Mouse (Mus musculus): ENCODE measurements around the gene Ermp1. TPM values are rescaled to one million over a fixed set of nuclear protein-coding genes. Genes with fewer than 3 reads are reported as not detected.

The Ermp1 gene
- polyA plus RNA-seq, 1 experiment from 2014 or later = 10.9 TPM

DNA sequence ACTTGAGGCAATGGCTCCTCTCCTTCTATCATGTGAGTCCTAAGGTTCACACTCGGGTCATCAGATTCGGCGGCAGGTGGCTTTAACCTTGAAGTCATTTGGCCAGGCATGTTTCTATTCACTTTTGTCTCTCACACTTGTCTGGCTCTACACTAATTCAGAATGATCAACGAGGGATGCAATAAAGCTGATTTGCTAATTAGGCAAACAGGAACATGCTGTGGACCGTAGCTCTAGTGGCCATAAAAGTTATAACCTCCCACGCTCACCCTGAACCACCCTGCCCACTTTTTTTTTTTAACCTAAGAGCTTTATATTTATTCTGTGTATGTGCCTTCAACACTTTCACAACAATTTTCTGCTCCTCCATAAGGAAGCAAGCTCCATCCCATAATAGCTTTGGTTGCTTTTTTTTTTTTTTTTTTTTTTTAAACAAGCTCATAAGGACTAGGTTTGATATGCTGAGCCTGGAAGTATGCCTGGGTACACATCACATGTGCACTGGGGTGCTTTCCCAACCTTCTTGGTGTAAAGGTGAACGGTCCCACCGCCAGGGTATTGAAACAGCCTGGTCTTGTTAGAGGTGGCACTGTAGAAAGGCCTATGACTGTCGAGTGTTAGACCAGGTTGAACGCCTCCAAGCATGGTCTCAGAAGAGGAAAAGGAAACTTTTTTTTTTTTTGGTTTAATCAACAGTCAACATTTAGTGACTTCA lies 28.4 kb upstream of the Ermp1 start:
- Histone ChIP-seq H3K9me3 (ENCODE audit: control insufficient read depth, low read length) (no peaks in the 10 kb centered on the region), H3K9ac (ENCODE audit: low read depth, low read length) (no peak overlapping the region), H3K4me3 (ENCODE audit: low read depth, low read length) (no peak overlapping the region), H3K27ac (ENCODE audit: low read depth, low read length) (no peak overlapping the region), H3K27me3 (ENCODE audit: control insufficient read depth, insufficient read depth, low read length) (no peaks in the 10 kb centered on the region), H3K36me3 (ENCODE audit: control insufficient read depth, insufficient read depth, low read length) (no peaks in the 10 kb centered on the region), H3K4me2 (replicated peaks; ENCODE audit: low read depth, low read length) (no peak overlapping the region), H3K4me1 (replicated peaks; ENCODE audit: control insufficient read depth, insufficient read depth, low read length) (no peaks in the 10 kb centered on the region)
- WGBS = 83% methylated on average over 10 of the region's 10 CpGs
- no peak for DNase-seq (ENCODE audit: low spot score)
- ATAC-seq (ENCODE audit: low FRiP score) = no peak

GRCm38 (mm10) chr19:29675562-29676078 lies 27.4 kb upstream of the Ermp1 start:
- no peak overlapping the region for H3K4me2 ChIP-seq (replicated peaks; ENCODE audit: low read depth, low read length)
- 65% methylated on average over 9 of the region's 9 CpGs for WGBS
- no peaks in the 10 kb centered on the region for H3K36me3 ChIP-seq (ENCODE audit: control insufficient read depth, insufficient read depth, low read length)
- H3K9me3 ChIP-seq (ENCODE audit: control insufficient read depth, low read length) = no peaks in the 10 kb centered on the region
- H3K27me3 ChIP-seq (ENCODE audit: control insufficient read depth, insufficient read depth, low read length) = no peaks in the 10 kb centered on the region
- H3K27ac ChIP-seq (ENCODE audit: low read depth, low read length) = no peak overlapping the region
- H3K4me3 ChIP-seq (ENCODE audit: low read depth, low read length) = no peak overlapping the region
- H3K4me1 ChIP-seq (replicated peaks; ENCODE audit: control insufficient read depth, insufficient read depth, low read length) = no peaks in the 10 kb centered on the region
- no peak for ATAC-seq (ENCODE audit: low FRiP score)
- no peak overlapping the region for H3K9ac ChIP-seq (ENCODE audit: low read depth, low read length)
- DNase-seq (ENCODE audit: low spot score) = no peak

DNA sequence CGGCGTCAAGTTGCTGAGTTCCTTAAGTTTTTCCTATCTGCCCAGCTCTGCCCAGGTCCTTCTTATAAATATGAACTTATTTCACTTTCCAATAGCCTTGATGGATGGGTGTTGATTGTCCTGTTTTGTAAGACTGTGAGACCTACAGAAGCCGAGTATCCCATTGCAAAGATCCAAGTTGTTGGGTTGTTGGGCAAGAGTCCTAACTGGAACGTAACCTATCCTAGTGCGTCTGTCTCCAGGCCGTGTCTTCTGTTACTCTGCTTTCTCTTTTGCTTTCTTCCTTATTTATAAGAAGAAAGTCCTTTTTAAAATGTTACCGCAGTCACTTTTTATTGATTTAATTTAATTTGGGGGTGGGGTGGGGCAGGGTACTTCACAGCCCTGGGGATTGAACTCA lies 26.7 kb upstream of the Ermp1 start:
- no peaks in the 10 kb centered on the region for H3K4me1 ChIP-seq (replicated peaks; ENCODE audit: control insufficient read depth, insufficient read depth, low read length)
- H3K9me3 ChIP-seq (ENCODE audit: control insufficient read depth, low read length) = no peaks in the 10 kb centered on the region
- DNase-seq (ENCODE audit: low spot score) (no peak), ATAC-seq (ENCODE audit: low FRiP score) (no peak)
- H3K27ac ChIP-seq (ENCODE audit: low read depth, low read length) = no peak overlapping the region
- WGBS = 94% methylated on average over 7 of the region's 7 CpGs
- no peak overlapping the region for H3K4me3 ChIP-seq (ENCODE audit: low read depth, low read length)
- H3K4me2 ChIP-seq (replicated peaks; ENCODE audit: low read depth, low read length) = no peak overlapping the region
- no peaks in the 10 kb centered on the region for H3K27me3 ChIP-seq (ENCODE audit: control insufficient read depth, insufficient read depth, low read length)
- no peaks in the 10 kb centered on the region for H3K36me3 ChIP-seq (ENCODE audit: control insufficient read depth, insufficient read depth, low read length)
- H3K9ac ChIP-seq (ENCODE audit: low read depth, low read length) = no peak overlapping the region

DNA sequence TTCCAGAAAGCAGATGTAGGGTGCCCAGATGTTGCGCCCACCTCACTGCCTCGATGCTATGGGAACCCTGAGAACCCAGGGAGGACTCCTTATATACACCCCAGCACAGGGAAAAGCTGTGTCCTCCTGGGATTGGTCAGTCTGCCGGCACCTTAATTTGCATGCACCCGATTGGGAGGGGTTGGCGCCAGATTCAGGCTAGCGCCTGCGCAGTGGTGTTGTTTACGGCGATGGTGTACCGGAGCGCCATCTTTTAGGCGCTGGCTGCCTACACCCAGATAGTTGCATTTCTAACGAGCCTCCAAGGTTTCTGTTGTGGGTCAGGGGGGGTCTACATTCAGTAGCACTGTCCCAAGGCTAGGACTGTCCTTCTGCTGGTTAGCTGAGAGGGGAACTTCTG lies 24.4 kb upstream of the Ermp1 start:
- WGBS = 96% methylated on average over 13 of the region's 13 CpGs
- no peaks in the 10 kb centered on the region for H3K36me3 ChIP-seq (ENCODE audit: control insufficient read depth, insufficient read depth, low read length)
- no peak overlapping the region for H3K9ac ChIP-seq (ENCODE audit: low read depth, low read length)
- ATAC-seq (ENCODE audit: low FRiP score) = no peak
- H3K4me1 ChIP-seq (replicated peaks; ENCODE audit: control insufficient read depth, insufficient read depth, low read length) = no peaks in the 10 kb centered on the region
- no peak overlapping the region for H3K27ac ChIP-seq (ENCODE audit: low read depth, low read length)
- DNase-seq (ENCODE audit: low spot score) = no peak
- no peak overlapping the region for H3K4me3 ChIP-seq (ENCODE audit: low read depth, low read length)
- H3K9me3 ChIP-seq (ENCODE audit: control insufficient read depth, low read length) = no peaks in the 10 kb centered on the region
- H3K27me3 ChIP-seq (ENCODE audit: control insufficient read depth, insufficient read depth, low read length) = no peaks in the 10 kb centered on the region
- no peak overlapping the region for H3K4me2 ChIP-seq (replicated peaks; ENCODE audit: low read depth, low read length)

DNA sequence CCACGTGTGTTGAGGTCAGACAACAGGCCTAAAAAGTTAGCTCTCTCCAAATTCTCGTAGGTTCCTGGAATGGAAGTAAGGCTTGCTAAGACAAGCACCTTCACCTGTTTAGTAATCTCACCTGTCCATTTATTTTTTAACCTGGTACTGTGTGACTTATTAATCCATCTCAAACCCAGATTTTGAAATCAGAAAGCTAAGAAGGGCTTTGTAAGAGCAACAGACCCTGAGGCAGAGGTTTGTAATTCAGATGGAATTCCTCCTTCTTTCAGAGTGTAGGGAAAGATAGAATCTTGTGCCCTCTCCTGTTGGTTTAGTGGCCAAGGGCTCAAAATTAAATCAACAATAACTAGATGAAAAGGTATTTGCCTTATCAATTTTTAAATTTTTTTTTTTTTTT lies 22.9 kb upstream of the Ermp1 start:
- no peaks in the 10 kb centered on the region for H3K27me3 ChIP-seq (ENCODE audit: control insufficient read depth, insufficient read depth, low read length)
- no peaks in the 10 kb centered on the region for H3K4me1 ChIP-seq (replicated peaks; ENCODE audit: control insufficient read depth, insufficient read depth, low read length)
- 76% methylated on average over 2 of the region's 2 CpGs for WGBS

GRCm38 (mm10) chr19:29670247-29670646 lies 22.0 kb upstream of the Ermp1 start:
- no peak overlapping the region for H3K4me2 ChIP-seq (replicated peaks; ENCODE audit: low read depth, low read length)
- no peaks in the 10 kb centered on the region for H3K9me3 ChIP-seq (ENCODE audit: control insufficient read depth, low read length)
- no peak for ATAC-seq (ENCODE audit: low FRiP score)
- no peak overlapping the region for H3K27ac ChIP-seq (ENCODE audit: low read depth, low read length)
- WGBS = 88% methylated on average over 6 of the region's 6 CpGs
- no peaks in the 10 kb centered on the region for H3K36me3 ChIP-seq (ENCODE audit: control insufficient read depth, insufficient read depth, low read length)
- DNase-seq (ENCODE audit: low spot score) = no peak
- no peaks in the 10 kb centered on the region for H3K4me1 ChIP-seq (replicated peaks; ENCODE audit: control insufficient read depth, insufficient read depth, low read length)
- H3K27me3 ChIP-seq (ENCODE audit: control insufficient read depth, insufficient read depth, low read length) = no peaks in the 10 kb centered on the region
- H3K4me3 ChIP-seq (ENCODE audit: low read depth, low read length) = no peak overlapping the region
- H3K9ac ChIP-seq (ENCODE audit: low read depth, low read length) = no peak overlapping the region

More for the DNA sequence above, 22.9 kb upstream of the Ermp1 start:
- Histone ChIP-seq H3K4me2 (replicated peaks; ENCODE audit: low read depth, low read length) (no peak overlapping the region), H3K36me3 (ENCODE audit: control insufficient read depth, insufficient read depth, low read length) (no peaks in the 10 kb centered on the region), H3K4me3 (ENCODE audit: low read depth, low read length) (no peak overlapping the region), H3K27ac (ENCODE audit: low read depth, low read length) (no peak overlapping the region), H3K9ac (ENCODE audit: low read depth, low read length) (no peak overlapping the region), H3K9me3 (ENCODE audit: control insufficient read depth, low read length) (no peaks in the 10 kb centered on the region)
- DNase-seq (ENCODE audit: low spot score) (no peak), ATAC-seq (ENCODE audit: low FRiP score) (no peak)

DNA sequence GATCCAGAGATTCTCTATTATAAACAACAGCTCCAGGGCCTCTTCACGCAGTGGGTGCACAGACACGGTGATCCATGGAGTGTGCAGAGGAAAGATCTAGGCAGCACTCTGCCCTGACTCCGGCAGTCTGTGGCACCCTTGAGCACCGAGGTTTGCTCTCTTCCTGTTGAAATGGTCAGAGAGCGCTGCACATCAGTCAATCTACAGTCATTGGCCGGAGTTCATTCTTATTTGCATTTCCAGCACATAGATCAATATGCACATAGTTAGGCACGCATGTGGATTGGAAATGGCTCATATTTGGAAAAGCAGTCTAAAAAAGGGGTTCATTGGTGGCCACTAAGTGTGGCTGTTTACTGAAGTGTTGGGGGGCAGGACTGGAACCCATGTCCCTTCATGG lies 19.9 kb upstream of the Ermp1 start:
- Histone ChIP-seq H3K27me3 (ENCODE audit: control insufficient read depth, insufficient read depth, low read length) (no peaks in the 10 kb centered on the region), H3K4me3 (ENCODE audit: low read depth, low read length) (no peak overlapping the region), H3K9me3 (ENCODE audit: control insufficient read depth, low read length) (no peaks in the 10 kb centered on the region), H3K9ac (ENCODE audit: low read depth, low read length) (no peak overlapping the region), H3K4me1 (replicated peaks; ENCODE audit: control insufficient read depth, insufficient read depth, low read length) (no peaks in the 10 kb centered on the region), H3K27ac (ENCODE audit: low read depth, low read length) (no peak overlapping the region), H3K36me3 (ENCODE audit: control insufficient read depth, insufficient read depth, low read length) (no peaks in the 10 kb centered on the region), H3K4me2 (replicated peaks; ENCODE audit: low read depth, low read length) (no peak overlapping the region)
- no peak for ATAC-seq (ENCODE audit: low FRiP score)
- WGBS = 94% methylated on average over 7 of the region's 7 CpGs
- no peak for DNase-seq (ENCODE audit: low spot score)

GRCm38 (mm10) chr19:29666965-29667594 lies 18.9 kb upstream of the Ermp1 start:
- Histone ChIP-seq H3K9me3 (ENCODE audit: control insufficient read depth, low read length) (no peaks in the 10 kb centered on the region), H3K36me3 (ENCODE audit: control insufficient read depth, insufficient read depth, low read length) (no peaks in the 10 kb centered on the region), H3K27me3 (ENCODE audit: control insufficient read depth, insufficient read depth, low read length) (no peaks in the 10 kb centered on the region), H3K27ac (ENCODE audit: low read depth, low read length) (no peak overlapping the region), H3K4me3 (ENCODE audit: low read depth, low read length) (no peak overlapping the region), H3K4me2 (replicated peaks; ENCODE audit: low read depth, low read length) (no peak overlapping the region), H3K9ac (ENCODE audit: low read depth, low read length) (no peak overlapping the region), H3K4me1 (replicated peaks; ENCODE audit: control insufficient read depth, insufficient read depth, low read length) (no peaks in the 10 kb centered on the region)
- WGBS = 83% methylated on average over 5 of the region's 5 CpGs
- DNase-seq (ENCODE audit: low spot score) (no peak), ATAC-seq (ENCODE audit: low FRiP score) (no peak)

DNA sequence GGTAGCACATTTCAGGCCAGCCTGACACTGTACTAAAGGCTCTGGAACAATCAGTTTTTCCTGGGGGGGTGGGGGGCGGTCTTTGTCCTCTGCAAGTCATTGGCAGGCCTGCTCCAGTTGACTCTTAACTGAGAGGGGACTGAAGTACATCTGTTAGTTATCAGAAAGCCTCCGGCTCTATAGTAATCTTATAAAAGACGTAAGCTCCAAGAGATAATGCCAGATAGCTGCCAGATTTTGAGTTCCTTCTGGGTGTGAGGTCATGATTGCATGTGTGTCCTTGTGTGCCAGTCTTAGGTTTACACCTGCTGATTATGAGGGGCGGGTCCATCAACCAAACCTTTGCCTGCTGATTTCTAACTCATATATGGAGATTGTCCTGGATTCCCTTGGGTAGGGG lies 17.9 kb upstream of the Ermp1 start:
- no peak overlapping the region for H3K4me2 ChIP-seq (replicated peaks; ENCODE audit: low read depth, low read length)
- H3K9me3 ChIP-seq (ENCODE audit: control insufficient read depth, low read length) = no peaks in the 10 kb centered on the region
- no peaks in the 10 kb centered on the region for H3K36me3 ChIP-seq (ENCODE audit: control insufficient read depth, insufficient read depth, low read length)
- 79% methylated on average over 4 of the region's 4 CpGs for WGBS
- no peak overlapping the region for H3K9ac ChIP-seq (ENCODE audit: low read depth, low read length)
- no peak for ATAC-seq (ENCODE audit: low FRiP score)
- no peak overlapping the region for H3K27ac ChIP-seq (ENCODE audit: low read depth, low read length)
- H3K4me3 ChIP-seq (ENCODE audit: low read depth, low read length) = no peak overlapping the region
- no peaks in the 10 kb centered on the region for H3K4me1 ChIP-seq (replicated peaks; ENCODE audit: control insufficient read depth, insufficient read depth, low read length)
- no peak for DNase-seq (ENCODE audit: low spot score)
- H3K27me3 ChIP-seq (ENCODE audit: control insufficient read depth, insufficient read depth, low read length) = no peaks in the 10 kb centered on the region

Measured in hindbrain, embryonic 11.5 days (tissue).